Mouse (Mus musculus) adrenal gland, postnatal 4 days (tissue): ENCODE data around the gene Pld1. TPM values are rescaled to one million over a fixed set of nuclear protein-coding genes. Genes with fewer than 3 reads are reported as not detected.

ENCODE experiments used
- DNase-seq, 2 experiments: peaks; one replicate each; pipeline ENCODE4 v3.0.0; 2021 to 2022; ENCODE audit warnings: low spot score in 2 of 2, mixed read lengths in 2 of 2
- long read RNA-seq, 2 experiments: library from polyadenylated mRNA; stranded (forward); transcript quantifications; one replicate each; pipeline ENCODE4 v2.0.0; 2021
- total RNA-seq, 2 experiments: library from RNA; stranded (reverse); gene quantifications; 2 replicates each; pipeline ENCODE4 v1.2.3; 2021

The Pld1 gene
- 10 to 100 TPM; 11.9 to 13.7 TPM for total RNA-seq
- long read RNA-seq, experiment 1, result 0 reads
- long read RNA-seq, experiment 2, partial matches to known transcripts, result 1 of 2 reads
- long read RNA-seq, experiment 2, other reads (novel, unspliced or antisense), result 1 of 2 reads

- DNase-seq, result peak; percentile 13 to 42
These were observed at the start of gene Pld1 for GRCm38 (mm10) chr3:27938381-27939323. Gene Pld1, plus strand, starts transcription at chr3:27938695.

DNA sequence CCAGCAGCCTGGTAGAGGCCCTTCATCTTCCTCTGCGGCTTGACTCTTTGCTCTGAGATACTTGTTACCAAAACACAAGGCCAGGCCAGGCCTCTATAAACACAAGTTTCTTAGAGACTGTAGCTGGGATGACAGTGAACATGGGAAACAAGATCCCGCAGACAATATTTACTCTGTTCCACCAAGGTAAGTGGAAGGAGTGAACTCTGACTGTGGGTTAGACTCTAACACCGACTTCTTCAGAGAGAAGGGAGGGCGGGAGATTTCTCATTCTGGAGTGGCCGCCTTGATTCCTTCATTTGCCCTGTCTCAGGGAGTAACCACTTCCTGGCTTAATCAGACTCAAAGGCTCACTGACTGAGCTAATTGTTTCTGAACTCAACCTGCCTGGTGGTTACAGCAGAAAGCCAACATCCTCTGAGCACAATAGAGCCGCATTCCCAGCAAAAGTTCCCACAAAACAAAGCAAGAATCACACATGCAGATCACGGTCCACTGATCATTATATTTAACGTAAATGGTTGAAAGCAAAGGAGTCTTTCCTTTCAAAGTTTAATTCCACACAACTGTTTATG lies 42.1 kb upstream of the Pld1 start, which contains the start of gene Tmem212:
Tmem212 (minus strand) TSS at position 51 of the 575 bp plus-strand sequence.
- DNase-seq, result no peak

- DNase-seq, result no peak
These were observed 40.3 kb upstream of the Pld1 start for GRCm38 (mm10) chr3:27898178-27898577.

DNA sequence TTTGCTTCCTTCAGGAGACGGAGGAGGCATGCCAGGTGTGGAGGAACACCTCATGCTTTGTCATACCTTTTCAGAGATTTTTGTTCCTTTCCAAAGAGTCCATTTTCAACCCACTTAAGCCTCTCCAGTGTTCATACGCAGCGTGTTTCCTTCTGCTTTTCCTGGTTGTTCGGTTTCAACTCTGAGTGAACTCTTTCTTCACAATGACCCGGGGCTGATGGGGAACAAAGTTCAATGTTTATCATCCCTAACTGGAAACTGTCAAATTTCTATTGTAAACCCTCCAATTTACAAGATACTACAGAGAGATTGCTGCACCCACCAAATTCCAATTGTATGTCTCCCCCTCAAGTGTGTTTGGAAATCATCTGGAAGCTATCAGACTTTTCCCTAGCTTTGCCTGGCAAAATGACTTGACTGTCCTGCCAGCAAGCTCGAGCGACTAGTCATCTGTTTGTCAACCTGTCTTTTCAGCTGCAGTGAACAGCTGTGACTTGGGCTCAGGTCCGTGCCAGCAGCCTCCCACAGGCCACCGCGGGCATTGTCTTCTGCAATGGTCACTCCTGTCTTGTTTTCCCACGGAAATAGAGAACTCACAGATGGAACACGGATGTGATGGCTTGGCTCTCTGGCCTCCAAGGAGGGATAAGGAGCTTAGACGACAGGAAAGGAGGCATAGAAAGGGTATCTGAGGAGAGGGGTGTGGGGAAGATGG lies 39.3 kb upstream of the Pld1 start:
- DNase-seq, result no peak

GRCm38 (mm10) chr3:27901846-27902245 lies 36.6 kb upstream of the Pld1 start:
- no peak for DNase-seq

DNA sequence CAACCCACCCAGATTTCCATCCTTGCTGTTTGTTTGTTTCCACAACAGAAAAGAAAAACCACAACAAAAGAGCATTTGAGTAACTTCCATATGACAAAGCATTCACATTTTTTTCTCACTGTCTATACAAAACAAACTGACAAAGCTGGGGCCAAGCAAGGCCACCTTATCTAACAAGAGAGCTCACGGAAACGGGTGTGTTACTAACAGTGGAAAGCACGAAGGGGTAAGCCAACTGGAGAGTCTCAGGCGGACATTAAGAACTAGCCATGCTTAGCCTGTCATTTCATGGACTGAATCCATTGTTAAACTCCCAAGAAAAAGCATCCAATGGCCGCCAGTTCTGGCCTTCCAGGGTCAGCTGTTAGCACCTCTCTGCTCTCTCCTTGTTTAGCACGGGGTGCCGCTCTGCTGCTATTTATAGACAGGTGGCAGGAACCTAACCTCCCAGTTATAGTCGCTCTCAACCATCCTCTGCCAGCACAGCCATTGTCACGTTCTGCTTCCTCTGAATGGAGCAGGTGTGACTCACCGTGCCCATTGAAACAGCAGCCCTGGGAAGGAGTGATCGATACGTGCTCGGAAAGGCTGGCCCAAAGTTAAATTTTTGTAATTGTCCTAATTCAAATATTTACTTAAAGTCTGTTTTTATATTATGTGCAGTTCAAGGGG lies 33.7 kb upstream of the Pld1 start:
- DNase-seq, result no peak

- DNase-seq, result no peak
These were observed 31.8 kb upstream of the Pld1 start for GRCm38 (mm10) chr3:27906647-27907209.

- DNase-seq, result no peak
These were observed 31.2 kb upstream of the Pld1 start for GRCm38 (mm10) chr3:27907301-27907700.

DNA sequence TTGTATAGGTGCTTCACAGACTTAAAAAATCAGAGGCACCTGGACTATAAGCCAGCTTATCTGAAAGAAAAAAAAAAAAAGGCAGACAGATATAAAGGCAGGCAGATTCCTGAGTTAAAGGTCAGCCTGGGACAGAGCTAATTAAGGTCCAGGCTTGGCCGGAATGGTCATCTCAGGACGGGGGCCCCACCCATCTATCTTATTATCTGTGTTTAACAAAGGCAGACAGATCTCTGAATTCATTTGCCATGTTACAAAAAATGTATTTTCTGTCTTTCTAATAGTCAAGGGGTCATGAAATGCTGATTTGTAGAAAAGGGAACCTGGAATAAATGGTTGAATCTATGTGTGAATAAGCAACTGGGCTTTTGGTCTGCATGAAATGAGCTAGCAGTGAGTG lies 30.2 kb upstream of the Pld1 start:
- no peak for DNase-seq

- DNase-seq, result no peak
These were observed 29.5 kb upstream of the Pld1 start for GRCm38 (mm10) chr3:27909016-27909415.

DNA sequence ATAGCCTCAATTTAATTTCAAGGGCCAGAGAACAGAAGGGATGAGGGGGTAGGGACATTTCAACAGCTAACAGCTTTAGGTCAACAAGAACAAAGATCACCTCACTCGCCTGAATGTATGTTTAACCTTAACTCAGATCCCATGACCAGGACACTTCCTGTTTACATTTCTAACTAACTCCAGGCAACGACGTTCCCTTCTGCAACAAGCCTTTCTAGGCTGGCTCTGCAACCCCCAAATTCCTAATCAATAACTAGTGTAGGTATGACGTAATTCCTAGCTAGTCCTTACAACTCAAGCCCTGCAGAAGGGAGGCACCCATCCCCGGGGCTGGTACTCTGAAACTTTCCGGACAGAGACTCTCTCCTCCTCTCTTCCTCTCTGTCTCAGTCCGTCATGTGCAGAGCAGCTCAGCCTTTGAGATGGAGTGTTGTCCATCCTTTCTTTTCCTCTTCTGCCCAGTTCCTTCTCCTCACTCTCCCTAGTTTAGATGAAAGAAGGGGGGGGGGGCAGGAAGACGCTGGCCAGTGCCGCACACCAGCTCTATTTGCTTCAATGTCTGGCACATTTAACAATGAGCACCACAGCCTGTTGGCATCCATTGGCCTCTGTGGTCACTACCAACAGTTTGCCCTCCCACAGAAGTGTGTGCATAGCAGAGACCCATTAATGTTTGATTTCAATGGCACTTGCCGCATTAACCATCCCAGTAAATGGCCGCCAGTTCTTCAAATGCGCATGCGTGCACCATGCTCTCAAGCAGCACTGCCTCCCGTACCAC lies 19.6 kb upstream of the Pld1 start:
- no peak for DNase-seq

DNA sequence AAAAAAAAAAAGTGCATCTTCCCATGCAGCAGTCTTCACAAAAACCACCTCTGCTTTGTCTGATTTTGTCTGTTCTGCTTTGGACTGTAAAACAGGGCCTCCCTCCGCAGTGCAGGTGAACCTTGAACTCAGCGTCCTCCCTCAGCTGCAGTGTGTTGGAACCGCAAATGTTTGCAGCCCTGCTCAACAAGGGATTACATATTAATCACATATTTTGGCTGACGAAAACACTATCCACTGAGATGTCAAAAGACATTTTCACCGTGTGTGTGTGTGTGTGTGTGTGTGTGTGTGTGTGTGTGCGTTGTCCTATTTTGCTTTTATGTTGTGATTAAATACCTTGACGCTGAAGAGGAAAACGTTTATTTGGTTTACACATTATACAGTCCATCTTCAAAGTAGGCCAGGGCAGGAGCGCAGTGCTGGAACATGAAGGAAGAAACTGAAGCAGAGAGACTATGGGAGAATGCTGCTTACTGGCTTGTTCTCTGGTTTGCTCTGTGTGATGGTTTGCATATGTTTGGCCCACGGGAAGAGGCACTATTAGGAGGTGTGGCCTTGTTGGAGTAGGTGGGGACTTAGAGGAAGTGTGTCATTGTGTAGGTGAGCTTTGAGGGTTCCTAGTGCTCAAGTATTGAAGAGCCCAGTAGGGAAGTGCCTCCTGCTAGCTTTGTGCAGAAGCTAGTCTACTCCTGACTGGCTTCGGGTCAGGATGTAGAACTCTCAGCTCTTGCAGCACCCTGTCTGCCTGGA lies 17.1 kb upstream of the Pld1 start:
- DNase-seq, result no peak

DNA sequence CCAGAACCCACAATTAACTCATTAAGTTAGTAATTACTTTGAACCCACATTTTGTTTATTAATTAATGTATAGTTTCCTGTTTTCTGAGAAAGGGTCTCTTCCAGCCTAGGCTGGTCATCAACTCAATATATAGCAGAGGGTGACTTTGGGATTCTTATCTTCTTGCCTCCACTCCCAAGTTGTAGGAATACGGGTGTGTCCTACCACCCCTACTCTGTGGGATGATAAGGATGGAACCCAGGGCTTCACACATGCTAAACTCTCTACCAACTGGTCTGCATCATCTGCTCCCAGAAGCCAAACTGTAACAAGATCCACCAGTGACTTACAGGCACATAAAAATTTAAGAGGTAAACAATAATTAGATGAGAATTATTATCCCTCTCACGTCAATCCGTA lies 14.5 kb upstream of the Pld1 start:
- DNase-seq, result no peak

- DNase-seq, result no peak
These were observed 9.3 kb upstream of the Pld1 start for GRCm38 (mm10) chr3:27929219-27929618.

DNA sequence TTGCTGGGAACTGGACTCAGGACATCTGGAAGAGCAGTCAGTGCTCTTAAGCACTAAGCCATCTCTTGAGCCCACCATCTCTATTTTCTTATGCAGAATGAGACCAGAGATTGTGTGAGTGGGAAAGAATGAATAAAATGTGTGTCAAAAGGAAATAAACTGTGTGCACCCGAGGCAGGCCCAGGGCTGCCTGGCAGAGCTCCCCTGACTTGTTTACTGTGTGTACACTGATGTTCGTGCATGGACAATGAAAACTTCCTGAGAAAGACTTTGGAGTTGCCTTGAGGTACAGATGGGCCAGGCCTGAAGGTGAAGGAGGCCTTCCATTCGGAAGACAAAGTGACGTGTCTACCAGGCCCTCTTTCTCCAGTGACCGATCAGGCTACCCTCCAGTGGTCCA lies 6.1 kb upstream of the Pld1 start:
- no peak for DNase-seq

DNA sequence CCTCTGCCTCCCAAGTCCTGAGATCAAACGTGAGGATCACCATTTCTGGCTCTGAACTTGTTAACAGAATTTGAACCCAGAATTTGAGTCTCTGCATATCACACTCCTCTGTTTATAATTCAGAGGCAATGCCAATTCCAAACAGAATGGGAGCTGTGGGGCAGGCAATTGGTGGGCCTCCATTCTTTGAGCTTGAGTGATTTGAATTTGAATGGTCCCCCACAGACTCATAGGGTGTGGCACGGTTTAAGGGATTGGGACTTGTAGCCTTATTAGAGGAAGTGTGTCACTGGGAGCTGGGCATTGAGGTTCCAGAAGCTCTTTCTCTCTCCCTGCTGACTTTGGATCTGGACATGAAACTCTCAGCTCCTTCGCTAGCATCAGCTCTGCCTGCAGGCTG lies 2.9 kb upstream of the Pld1 start:
- no peak for DNase-seq

- no peak for DNase-seq
These were observed 1.8 kb upstream of the Pld1 start for GRCm38 (mm10) chr3:27936731-27937130.

DNA sequence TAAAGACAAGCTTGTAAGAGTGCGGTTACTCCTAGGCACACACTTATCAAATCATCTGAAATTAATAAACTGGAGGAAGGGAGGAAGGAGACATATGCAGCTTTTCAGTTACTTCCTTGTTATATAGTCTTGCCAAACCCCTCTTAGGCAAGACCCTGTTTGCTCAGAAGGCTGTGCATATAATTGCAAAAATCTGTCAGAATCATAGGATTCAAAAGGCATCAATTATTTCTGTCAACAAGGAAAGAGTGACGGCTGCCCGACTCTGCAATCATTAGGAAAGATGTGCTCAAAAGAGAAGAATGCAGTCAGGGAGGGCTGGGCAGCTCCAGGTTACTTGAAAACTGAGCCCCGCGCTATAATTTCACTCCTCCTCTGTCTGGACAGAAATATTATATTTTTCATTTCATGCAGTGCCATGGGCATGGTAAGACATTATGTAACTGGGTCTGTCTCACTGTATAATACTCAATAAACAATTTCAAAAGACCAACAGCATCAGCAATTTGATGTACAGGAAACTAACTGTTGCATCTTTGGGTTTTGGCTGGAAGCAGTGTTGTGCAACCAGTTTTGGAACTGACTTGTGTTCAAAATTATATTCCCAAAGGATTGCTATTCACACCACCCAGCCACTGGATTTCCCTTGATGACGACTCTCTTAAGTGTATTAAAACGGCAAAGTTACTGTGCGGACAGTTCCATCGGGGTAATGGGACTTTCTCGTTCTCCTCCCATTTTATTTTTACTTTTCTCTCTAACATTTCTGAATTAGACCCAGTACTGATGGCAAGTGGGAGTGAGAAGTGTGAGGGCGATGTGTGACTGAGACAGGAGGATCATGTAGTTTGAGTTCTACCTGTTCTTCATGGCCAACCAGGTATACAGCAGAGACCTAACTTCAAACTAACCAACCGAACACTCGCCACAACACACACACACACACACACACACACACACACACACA lies 1.1 kb upstream of the Pld1 start:
- DNase-seq, result no peak
